Mouse (Mus musculus): ENCODE data around the gene Dgkh. TPM values are rescaled to one million over a fixed set of nuclear protein-coding genes. Genes with fewer than 3 reads are reported as not detected.
A peak's percentile ranks its signal among the peaks of the same experiment; 100 is the strongest.

Gene Dgkh
- 2.6 and 3.2 TPM in 2 replicates for polyA plus RNA-seq (2014; fragmentation: Nextera tagmentation; extraction: Ambion mirVana)

DNA sequence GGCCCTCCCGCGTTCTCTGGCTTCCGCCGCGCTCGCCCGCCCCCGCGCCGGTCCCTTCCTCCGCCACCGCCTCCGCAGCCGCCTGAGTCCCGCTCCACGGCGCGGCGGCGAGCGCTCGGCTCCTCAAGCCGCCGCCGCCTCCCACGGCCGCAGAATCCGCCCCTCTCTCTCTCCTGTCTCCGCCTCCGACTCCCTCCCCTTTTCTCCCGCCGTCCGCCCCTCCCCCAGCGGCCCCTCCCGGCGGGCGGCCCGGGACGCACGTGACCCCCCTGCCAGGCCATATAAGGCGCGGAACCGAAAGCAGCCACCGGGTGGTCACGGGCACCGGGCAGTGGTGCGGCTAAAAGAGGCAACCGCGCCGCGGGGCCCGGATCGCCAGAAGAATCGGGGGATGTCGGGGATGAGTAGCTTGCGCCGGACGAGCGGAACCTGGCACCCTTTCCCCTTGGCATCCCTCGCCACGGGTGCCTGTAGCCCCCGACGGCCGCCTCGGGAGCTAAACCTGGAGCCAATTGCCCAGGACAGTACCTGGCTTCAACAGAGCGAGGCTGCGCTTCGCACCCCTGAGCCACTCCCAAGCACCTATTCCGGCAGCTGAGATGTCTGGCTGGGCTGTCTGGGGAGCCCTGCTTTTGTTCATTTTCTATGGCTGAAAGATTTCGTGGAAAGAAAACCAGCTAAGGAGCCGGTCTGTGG, at the start of gene Dgkh:
Gene Dgkh, minus strand, starts transcription at position 160 of the 696 bp plus-strand sequence.
- peak; percentile 92 for ATAC-seq (ENCODE audit: low FRiP score, low TSS enrichment)
- no peaks in the 10 kb centered on the region for H3K27me3 ChIP-seq (ENCODE audit: control insufficient read depth, insufficient read depth, low read length)
- peak within 1 kb of the TSS; percentile 79 for H3K4me3 ChIP-seq (ENCODE audit: low read length)
- no peaks in the 10 kb centered on the region for H3K9me3 ChIP-seq (ENCODE audit: control insufficient read depth, low read length)
- peak within 1 kb of the TSS; percentile 97 for H3K4me2 ChIP-seq (replicated peaks; ENCODE audit: low read depth, low read length)
- H3K9ac ChIP-seq (ENCODE audit: low read depth, low read length) = peak within 1 kb of the TSS; percentile 79
- H3K4me1 ChIP-seq (ENCODE audit: control insufficient read depth, insufficient read depth, low read length) = no peaks in the 10 kb centered on the region
- H3K36me3 ChIP-seq (ENCODE audit: control insufficient read depth, insufficient read depth, low read length) = no peaks in the 10 kb centered on the region
- H3K27ac ChIP-seq (ENCODE audit: low read depth, low read length) = peak within 1 kb of the TSS; percentile 37
- WGBS = under 1% methylated on average over 35 of the region's 71 CpGs

GRCm38 (mm10) chr14:78777215-78777614, 44.6 kb upstream of the Dgkh start:
- WGBS = 70% methylated on average over 18 of the region's 18 CpGs
- Histone ChIP-seq H3K36me3 (ENCODE audit: control insufficient read depth, insufficient read depth, low read length) (no peaks in the 10 kb centered on the region), H3K4me2 (replicated peaks; ENCODE audit: low read depth, low read length) (no peak overlapping the region), H3K27me3 (ENCODE audit: control insufficient read depth, insufficient read depth, low read length) (no peaks in the 10 kb centered on the region), H3K4me1 (ENCODE audit: control insufficient read depth, insufficient read depth, low read length) (no peaks in the 10 kb centered on the region), H3K4me3 (ENCODE audit: low read length) (no peak overlapping the region), H3K9ac (ENCODE audit: low read depth, low read length) (no peak overlapping the region), H3K27ac (ENCODE audit: low read depth, low read length) (no peak overlapping the region), H3K9me3 (ENCODE audit: control insufficient read depth, low read length) (no peaks in the 10 kb centered on the region)
- ATAC-seq (ENCODE audit: low FRiP score, low TSS enrichment) = no peak

DNA sequence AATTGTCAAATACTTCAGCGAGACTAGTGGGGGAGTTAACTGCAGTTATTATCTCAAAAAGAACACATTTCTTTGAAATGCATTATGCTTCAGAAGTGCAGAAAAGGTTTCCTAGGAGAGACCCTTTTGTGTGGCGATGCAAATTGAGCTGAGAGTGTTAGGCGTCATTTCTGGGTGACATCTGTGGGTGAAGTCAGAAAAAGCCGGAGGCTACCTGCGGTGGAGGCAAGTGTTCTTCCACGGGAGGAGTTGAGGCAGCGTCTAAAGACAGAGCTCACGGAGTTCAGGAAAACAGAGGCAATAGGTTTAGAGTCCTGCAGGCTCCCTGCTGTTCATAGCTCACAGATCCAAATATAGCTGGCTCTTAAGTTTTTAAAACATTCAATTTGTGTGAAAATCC, 44.1 kb upstream of the Dgkh start:
- H3K27ac ChIP-seq (ENCODE audit: low read depth, low read length) = no peak overlapping the region
- H3K36me3 ChIP-seq (ENCODE audit: control insufficient read depth, insufficient read depth, low read length) = no peaks in the 10 kb centered on the region
- no peak for ATAC-seq (ENCODE audit: low FRiP score, low TSS enrichment)
- 30% methylated on average over 8 of the region's 8 CpGs for WGBS
- no peaks in the 10 kb centered on the region for H3K27me3 ChIP-seq (ENCODE audit: control insufficient read depth, insufficient read depth, low read length)
- H3K4me3 ChIP-seq (ENCODE audit: low read length) = no peak overlapping the region
- H3K9me3 ChIP-seq (ENCODE audit: control insufficient read depth, low read length) = no peaks in the 10 kb centered on the region
- H3K4me2 ChIP-seq (replicated peaks; ENCODE audit: low read depth, low read length) = no peak overlapping the region; the same call in 1 of the 2 replicates
- no peaks in the 10 kb centered on the region for H3K4me1 ChIP-seq (ENCODE audit: control insufficient read depth, insufficient read depth, low read length)
- H3K9ac ChIP-seq (ENCODE audit: low read depth, low read length) = no peak overlapping the region

- ATAC-seq (ENCODE audit: low FRiP score, low TSS enrichment) = no peak
- H3K27me3 ChIP-seq (ENCODE audit: control insufficient read depth, insufficient read depth, low read length) = no peaks in the 10 kb centered on the region
- H3K4me1 ChIP-seq (ENCODE audit: control insufficient read depth, insufficient read depth, low read length) = no peaks in the 10 kb centered on the region
- H3K4me2 ChIP-seq (replicated peaks; ENCODE audit: low read depth, low read length) = no peak overlapping the region
- no peak overlapping the region for H3K4me3 ChIP-seq (ENCODE audit: low read length)
- H3K27ac ChIP-seq (ENCODE audit: low read depth, low read length) = no peak overlapping the region
- H3K36me3 ChIP-seq (ENCODE audit: control insufficient read depth, insufficient read depth, low read length) = no peaks in the 10 kb centered on the region
- 68% methylated on average over 14 of the region's 14 CpGs for WGBS
- H3K9ac ChIP-seq (ENCODE audit: low read depth, low read length) = no peak overlapping the region
- H3K9me3 ChIP-seq (ENCODE audit: control insufficient read depth, low read length) = no peaks in the 10 kb centered on the region
Observed at GRCm38 (mm10) chr14:78775699-78776098, 43.1 kb upstream of the Dgkh start.

- Histone ChIP-seq H3K27ac (ENCODE audit: low read depth, low read length) (no peak overlapping the region), H3K4me1 (ENCODE audit: control insufficient read depth, insufficient read depth, low read length) (no peaks in the 10 kb centered on the region), H3K27me3 (ENCODE audit: control insufficient read depth, insufficient read depth, low read length) (no peaks in the 10 kb centered on the region), H3K9me3 (ENCODE audit: control insufficient read depth, low read length) (no peaks in the 10 kb centered on the region), H3K36me3 (ENCODE audit: control insufficient read depth, insufficient read depth, low read length) (no peaks in the 10 kb centered on the region), H3K9ac (ENCODE audit: low read depth, low read length) (no peak overlapping the region), H3K4me2 (replicated peaks; ENCODE audit: low read depth, low read length) (no peak overlapping the region), H3K4me3 (ENCODE audit: low read length) (no peak overlapping the region)
- ATAC-seq (ENCODE audit: low FRiP score, low TSS enrichment) = no peak
- 49% methylated on average over 6 of the region's 6 CpGs for WGBS
Observed at GRCm38 (mm10) chr14:78775226-78775625, 42.6 kb upstream of the Dgkh start.

- no peak overlapping the region for H3K9ac ChIP-seq (ENCODE audit: low read depth, low read length)
- no peaks in the 10 kb centered on the region for H3K36me3 ChIP-seq (ENCODE audit: control insufficient read depth, insufficient read depth, low read length)
- 57% methylated on average over 3 of the region's 3 CpGs for WGBS
- no peaks in the 10 kb centered on the region for H3K27me3 ChIP-seq (ENCODE audit: control insufficient read depth, insufficient read depth, low read length)
- H3K9me3 ChIP-seq (ENCODE audit: control insufficient read depth, low read length) = no peaks in the 10 kb centered on the region
- H3K4me2 ChIP-seq (replicated peaks; ENCODE audit: low read depth, low read length) = no peak overlapping the region
- no peak overlapping the region for H3K27ac ChIP-seq (ENCODE audit: low read depth, low read length)
- ATAC-seq (ENCODE audit: low FRiP score, low TSS enrichment) = no peak
- no peaks in the 10 kb centered on the region for H3K4me1 ChIP-seq (ENCODE audit: control insufficient read depth, insufficient read depth, low read length)
- H3K4me3 ChIP-seq (ENCODE audit: low read length) = no peak overlapping the region
Observed at GRCm38 (mm10) chr14:78770457-78770856, 37.9 kb upstream of the Dgkh start.

DNA sequence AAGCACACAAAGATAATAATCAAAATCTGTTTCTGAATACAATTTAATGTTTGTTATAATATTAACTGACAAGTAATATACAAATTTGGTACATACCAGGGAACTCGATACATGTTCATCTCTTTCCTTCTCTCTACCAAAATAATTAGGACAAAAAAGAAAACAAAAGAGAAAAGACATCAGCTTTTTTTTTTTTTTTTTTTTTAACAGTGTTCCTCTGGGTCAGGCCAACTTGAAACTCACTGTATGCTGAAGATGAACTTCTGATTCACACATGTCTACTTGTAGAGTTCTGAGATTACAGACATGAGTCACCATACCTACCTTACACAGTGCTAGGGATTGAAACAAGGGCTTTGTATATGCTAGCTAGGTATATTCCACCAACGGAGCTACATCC, 28.5 kb upstream of the Dgkh start:
- Histone ChIP-seq H3K27ac (ENCODE audit: low read depth, low read length) (no peak overlapping the region), H3K27me3 (ENCODE audit: control insufficient read depth, insufficient read depth, low read length) (no peaks in the 10 kb centered on the region), H3K9ac (ENCODE audit: low read depth, low read length) (no peak overlapping the region), H3K4me1 (ENCODE audit: control insufficient read depth, insufficient read depth, low read length) (no peaks in the 10 kb centered on the region), H3K9me3 (ENCODE audit: control insufficient read depth, low read length) (no peaks in the 10 kb centered on the region), H3K4me2 (replicated peaks; ENCODE audit: low read depth, low read length) (no peak overlapping the region), H3K4me3 (ENCODE audit: low read length) (no peak overlapping the region), H3K36me3 (ENCODE audit: control insufficient read depth, insufficient read depth, low read length) (no peaks in the 10 kb centered on the region)
- ATAC-seq (ENCODE audit: low FRiP score, low TSS enrichment) = no peak
- WGBS = 82% methylated on average over 2 of the region's 2 CpGs

DNA sequence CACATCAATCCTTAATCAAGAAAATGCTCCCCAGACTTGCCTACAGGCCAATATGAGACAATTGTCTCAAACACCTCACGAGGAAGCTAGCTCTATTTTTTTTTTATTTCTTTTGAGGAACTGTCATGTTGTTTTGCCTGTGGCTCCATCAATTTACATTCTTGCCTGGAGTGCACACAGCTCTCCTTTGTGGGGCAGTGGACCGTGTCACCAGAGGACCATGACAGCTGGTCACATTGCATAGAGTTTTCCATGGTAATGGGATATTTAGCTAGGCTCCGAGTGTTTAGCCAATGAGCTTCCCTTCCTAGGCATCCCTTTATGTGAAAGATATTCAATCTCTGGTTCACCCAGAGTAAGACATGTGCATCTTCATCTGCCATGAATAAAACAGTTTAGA, 26.9 kb upstream of the Dgkh start:
- Histone ChIP-seq H3K27ac (ENCODE audit: low read depth, low read length) (no peak overlapping the region), H3K4me2 (replicated peaks; ENCODE audit: low read depth, low read length) (no peak overlapping the region), H3K9me3 (ENCODE audit: control insufficient read depth, low read length) (no peaks in the 10 kb centered on the region), H3K4me1 (ENCODE audit: control insufficient read depth, insufficient read depth, low read length) (no peaks in the 10 kb centered on the region), H3K9ac (ENCODE audit: low read depth, low read length) (no peak overlapping the region), H3K27me3 (ENCODE audit: control insufficient read depth, insufficient read depth, low read length) (no peaks in the 10 kb centered on the region), H3K4me3 (ENCODE audit: low read length) (no peak overlapping the region), H3K36me3 (ENCODE audit: control insufficient read depth, insufficient read depth, low read length) (no peaks in the 10 kb centered on the region)
- no peak for ATAC-seq (ENCODE audit: low FRiP score, low TSS enrichment)
- WGBS = 68% methylated on average over 3 of the region's 3 CpGs

- no peaks in the 10 kb centered on the region for H3K9me3 ChIP-seq (ENCODE audit: control insufficient read depth, low read length)
- H3K9ac ChIP-seq (ENCODE audit: low read depth, low read length) = no peak overlapping the region
- no peaks in the 10 kb centered on the region for H3K4me1 ChIP-seq (ENCODE audit: control insufficient read depth, insufficient read depth, low read length)
- H3K36me3 ChIP-seq (ENCODE audit: control insufficient read depth, insufficient read depth, low read length) = no peaks in the 10 kb centered on the region
- H3K4me3 ChIP-seq (ENCODE audit: low read length) = no peak overlapping the region
- no peak for ATAC-seq (ENCODE audit: low FRiP score, low TSS enrichment)
- 96% methylated on average over 1 of the region's 1 CpGs for WGBS
- H3K27ac ChIP-seq (ENCODE audit: low read depth, low read length) = no peak overlapping the region
- no peaks in the 10 kb centered on the region for H3K27me3 ChIP-seq (ENCODE audit: control insufficient read depth, insufficient read depth, low read length)
- H3K4me2 ChIP-seq (replicated peaks; ENCODE audit: low read depth, low read length) = no peak overlapping the region
Observed at GRCm38 (mm10) chr14:78755316-78755715, 22.7 kb upstream of the Dgkh start.
